10 mouse cellular contexts compared by ENCODE assay signal in genomic region chr11:85720269-85720773, GRCm38 (mm10).
DNase-seq lines count a peak whose midpoint lies in the region; ATAC-seq and TF ChIP-seq lines count a peak whose summit lies in the region.
"Had no signal": no experiment of that assay in that cellular context is flagged by ENCODE, and none has a peak within 500 bp of the region (broad histone marks: within the 10 kb centered on the region; RNA-seq: fewer than 3 reads in every experiment).

No protein-coding gene starts in this region.

- no peak overlapping the region for H3K4me2 ChIP-seq in kidney, postnatal 0 days (ENCODE audit: low read length)
- H3K4me2 ChIP-seq in liver, embryonic 15.5 days = no peak overlapping the region
- H3K4me2 ChIP-seq: hindbrain, embryonic 15.5 days had no signal

- TF ChIP-seq POLR2A in bone marrow, adult 2 months (IDR thresholded peaks at IDR 0.05; ENCODE audit: borderline replicate concordance, control insufficient read depth, low read depth, low read length) = no peak

- no peaks in the 10 kb centered on the region for H3K36me3 ChIP-seq in kidney, postnatal 0 days (ENCODE audit: insufficient read depth, low read length)
- H3K36me3 ChIP-seq in liver, embryonic 15.5 days (replicated peaks) = no peaks in the 10 kb centered on the region
- H3K36me3 ChIP-seq: hindbrain, embryonic 15.5 days had no signal

- H3K4me3 ChIP-seq in kidney, postnatal 0 days (replicated peaks; ENCODE audit: low read depth, low read length) = no peak overlapping the region
- H3K4me3 ChIP-seq in bone marrow, adult 2 months (replicated peaks; ENCODE audit: control insufficient read depth, low read depth, low read length) = no peak overlapping the region
- no peak overlapping the region for H3K4me3 ChIP-seq in liver, embryonic 15.5 days (replicated peaks)
- H3K4me3 ChIP-seq: hindbrain, embryonic 15.5 days had no signal

- peak overlapping the region; percentile 77 for H3K27ac ChIP-seq in kidney, postnatal 0 days
- H3K27ac ChIP-seq in bone marrow, adult 2 months (ENCODE audit: control insufficient read depth, insufficient read depth, low read depth, low read length, poor library complexity) = 0 out of 2 replicates have a peak overlapping the region, but pooled peaks have one; percentile 34
- H3K27ac ChIP-seq in liver, embryonic 15.5 days (replicated peaks) = no peak overlapping the region
- H3K27ac ChIP-seq: hindbrain, embryonic 15.5 days had no signal

- no peak for ATAC-seq in kidney, postnatal 0 days (replicated peaks; ENCODE audit: low FRiP score, low read depth)
- 0 out of 2 replicates have a peak, but pooled peaks have one; percentile 42 for ATAC-seq in liver, embryonic 15.5 days (ENCODE audit: insufficient read depth)
- ATAC-seq: Patski had no signal

- 30% methylated on average over 6 of the region's 6 CpGs for WGBS in kidney, postnatal 0 days
- 16% methylated on average over 6 of the region's 6 CpGs for WGBS in bone marrow, adult 2 months
- 7% methylated on average over 6 of the region's 6 CpGs for WGBS in liver, embryonic 15.5 days (ENCODE audit: insufficient replicate concordance)

- DNase-seq in kidney, postnatal 0 days (ENCODE audit: low spot score) = peak; percentile 55
- no peak for DNase-seq in kidney, adult 9 months
- peak; percentile 68 for DNase-seq in embryo, embryonic 10.5 days (ENCODE audit: low spot score)
- DNase-seq in gastrocnemius, postnatal 14 days = no peak
- DNase-seq in adrenal gland, adult (ENCODE audit: inconsistent age in 2 of 2, low spot score in 1 of 2) = no peak
- DNase-seq in right cerebral cortex, postnatal 4 days = no peak

- intact Hi-C loops in gastrocnemius, postnatal 14 days (cut with DNase I; ENCODE audit: low total_unique reads) = no loop called here

- peaks cover 11% of the 10 kb centered on the region; the same call in 1 of the 2 replicates for H3K4me1 ChIP-seq in kidney, postnatal 0 days (replicated peaks; ENCODE audit: insufficient read depth, low read length)
- H3K4me1 ChIP-seq in bone marrow, adult 2 months (ENCODE audit: control insufficient read depth, insufficient read depth, low read length) = peaks cover 5% of the 10 kb centered on the region
- H3K4me1 ChIP-seq in liver, embryonic 15.5 days (replicated peaks) = peaks cover 17% of the 10 kb centered on the region

- no peaks in the 10 kb centered on the region for H3K27me3 ChIP-seq in kidney, postnatal 0 days (ENCODE audit: insufficient read depth, low read length)
- peaks cover 8% of the 10 kb centered on the region; the same call in 1 of the 2 replicates for H3K27me3 ChIP-seq in liver, embryonic 15.5 days
- H3K27me3 ChIP-seq: hindbrain, embryonic 15.5 days; Patski had no signal

- no peak overlapping the region for H3K9ac ChIP-seq in kidney, postnatal 0 days (ENCODE audit: low read depth, low read length)
- no peak overlapping the region for H3K9ac ChIP-seq in liver, embryonic 15.5 days
- H3K9ac ChIP-seq: hindbrain, embryonic 15.5 days had no signal

- no peaks in the 10 kb centered on the region for H3K9me3 ChIP-seq in kidney, postnatal 0 days (replicated peaks; ENCODE audit: low read length)
- H3K9me3 ChIP-seq in liver, embryonic 15.5 days (replicated peaks) = no peaks in the 10 kb centered on the region
- H3K9me3 ChIP-seq: hindbrain, embryonic 15.5 days had no signal

- TF ChIP-seq CTCF in kidney, postnatal 0 days (IDR thresholded peaks at IDR 0.05; ENCODE audit: low read depth) = no peak
- TF ChIP-seq CTCF in bone marrow, adult 2 months (IDR thresholded peaks at IDR 0.05; ENCODE audit: control insufficient read depth, insufficient read depth, low read length) = no peak

Comparison
In these comparisons a context has a peak if more than half of its experiments do, and no peak if none do; other contexts are left out.
1. DNase-seq: peak in kidney, postnatal 0 days (single experiment) and embryo, embryonic 10.5 days (single experiment); none in kidney, adult 9 months (single experiment), gastrocnemius, postnatal 14 days (single experiment), adrenal gland, adult (0 of 2) and right cerebral cortex, postnatal 4 days (single experiment).